Mouse (Mus musculus): Measurements from ENCODE around the gene Wfdc6b.
"Not testable (repeated sequence)": the region's sequence is repeated elsewhere in the genome, so short reads cannot be mapped to it uniquely, and the experiment has no call there.

Wfdc6b gene

GRCm38 (mm10) chr2:164613471-164613870, at the start of gene Wfdc6b, which contains the start of gene Wfdc8:
Gene Wfdc6b (plus strand): TSS chr2:164613522.
Gene Wfdc8 (minus strand): TSS chr2:164613626.
- not testable (repeated sequence) for DNase-seq (ENCODE audit: extremely low read depth, low read depth, low spot score)

GRCm38 (mm10) chr2:164564346-164564745, 49.0 kb upstream of the Wfdc6b start:
- DNase-seq (ENCODE audit: extremely low read depth, low read depth, low spot score): no peak

- DNase-seq (ENCODE audit: extremely low read depth, low read depth, low spot score): no peak
Measured at GRCm38 (mm10) chr2:164566997-164567396, 46.3 kb upstream of the Wfdc6b start.

GRCm38 (mm10) chr2:164567460-164567859, 45.9 kb upstream of the Wfdc6b start:
- no peak for DNase-seq (ENCODE audit: extremely low read depth, low read depth, low spot score)

DNA sequence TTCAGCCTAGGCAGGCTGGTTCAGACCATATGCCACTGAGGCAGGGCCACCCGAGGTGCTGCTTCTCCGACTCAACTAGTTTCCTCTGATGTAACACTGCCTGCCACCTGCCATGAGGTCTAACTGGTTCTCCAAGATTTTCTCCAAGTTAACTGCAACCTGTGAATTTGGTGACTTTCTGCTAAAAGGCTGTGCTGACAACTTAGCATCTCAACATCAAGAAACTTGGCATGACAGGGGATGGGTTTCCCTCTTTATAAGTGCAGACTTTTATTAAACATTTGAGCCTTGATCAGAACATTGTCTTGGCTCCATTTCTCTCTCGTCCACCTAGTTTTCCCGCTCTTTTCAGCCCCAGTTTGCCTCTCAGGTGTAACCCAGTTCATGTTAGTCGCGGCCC, 40.0 kb upstream of the Wfdc6b start, which contains the start of gene Spint3:
Gene Spint3, minus strand, starts transcription at position 101 of the 400 bp plus-strand sequence.
- DNase-seq (ENCODE audit: extremely low read depth, low read depth, low spot score): not testable (repeated sequence)

DNA sequence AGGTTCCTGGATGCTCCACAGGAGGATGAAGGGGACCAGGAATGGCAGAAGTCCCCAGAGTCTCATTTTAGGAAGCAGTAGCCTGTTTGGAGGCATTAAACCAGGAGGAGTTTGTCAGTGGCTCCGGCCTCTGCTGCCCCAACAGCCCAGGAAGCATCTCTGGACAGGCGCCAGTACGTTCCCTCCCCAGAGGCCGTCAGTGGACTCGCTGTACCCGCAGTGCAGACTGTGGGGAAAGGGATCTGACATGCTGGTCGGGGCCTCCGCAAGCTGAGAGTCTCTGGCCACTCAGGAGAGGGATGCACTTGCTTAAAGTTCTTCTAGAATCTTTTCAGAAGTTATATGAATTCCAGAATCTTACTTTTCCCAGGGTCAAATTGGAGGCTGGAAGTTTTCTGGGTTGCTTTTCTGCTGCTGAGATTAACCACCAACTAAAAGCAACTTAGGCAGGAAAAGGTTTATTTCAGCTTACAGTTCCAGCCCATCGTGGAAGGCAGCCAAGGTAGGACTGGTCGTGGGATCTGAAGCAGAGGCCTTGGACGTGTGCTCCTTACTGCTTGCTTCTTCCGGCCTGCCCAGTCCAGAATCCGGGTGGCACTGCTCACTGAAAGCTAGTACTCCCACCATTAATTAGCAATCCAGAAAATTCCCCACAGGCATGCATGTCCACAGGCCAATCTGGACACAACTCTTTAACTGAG, 28.1 kb upstream of the Wfdc6b start, which contains the start of gene Wfdc6a:
Gene Wfdc6a, minus strand, starts transcription at position 423 of the 701 bp plus-strand sequence.
- not testable (repeated sequence) for DNase-seq (ENCODE audit: extremely low read depth, low read depth, low spot score)

- no peak for DNase-seq (ENCODE audit: extremely low read depth, low read depth, low spot score)
Measured at GRCm38 (mm10) chr2:164592014-164592413, 21.3 kb upstream of the Wfdc6b start.

DNA sequence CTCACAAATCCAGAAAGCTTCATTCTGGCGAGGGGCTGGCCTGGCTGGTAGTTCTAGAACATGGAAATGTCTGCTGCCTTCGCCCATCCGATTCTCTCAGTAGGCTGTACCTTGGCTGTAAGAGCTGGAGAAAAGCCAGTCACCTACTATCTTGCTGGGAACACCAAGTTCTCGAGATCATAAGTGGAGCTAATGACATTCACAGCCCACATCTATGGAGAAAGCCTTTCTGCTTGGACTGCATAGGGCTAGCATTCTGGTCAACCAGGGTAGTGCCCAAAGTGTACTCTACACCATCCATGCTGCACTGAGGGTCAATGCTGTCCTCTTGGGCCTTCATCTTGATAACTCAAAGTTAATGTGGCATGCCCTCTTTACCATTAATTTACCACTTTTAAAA, 19.8 kb upstream of the Wfdc6b start, which contains the start of gene Eppin:
Gene Eppin, minus strand, starts transcription at position 101 of the 400 bp plus-strand sequence.
- DNase-seq (ENCODE audit: extremely low read depth, low read depth, low spot score): no peak

- no peak for DNase-seq (ENCODE audit: extremely low read depth, low read depth, low spot score)
Measured at GRCm38 (mm10) chr2:164600179-164600578, 13.1 kb upstream of the Wfdc6b start.

GRCm38 (mm10) chr2:164603482-164603881, 9.8 kb upstream of the Wfdc6b start:
- no peak for DNase-seq (ENCODE audit: extremely low read depth, low read depth, low spot score)

GRCm38 (mm10) chr2:164604411-164604810, 8.9 kb upstream of the Wfdc6b start:
- DNase-seq (ENCODE audit: extremely low read depth, low read depth, low spot score): no peak

GRCm38 (mm10) chr2:164608781-164609180, 4.5 kb upstream of the Wfdc6b start:
- DNase-seq (ENCODE audit: extremely low read depth, low read depth, low spot score): no peak

DNA sequence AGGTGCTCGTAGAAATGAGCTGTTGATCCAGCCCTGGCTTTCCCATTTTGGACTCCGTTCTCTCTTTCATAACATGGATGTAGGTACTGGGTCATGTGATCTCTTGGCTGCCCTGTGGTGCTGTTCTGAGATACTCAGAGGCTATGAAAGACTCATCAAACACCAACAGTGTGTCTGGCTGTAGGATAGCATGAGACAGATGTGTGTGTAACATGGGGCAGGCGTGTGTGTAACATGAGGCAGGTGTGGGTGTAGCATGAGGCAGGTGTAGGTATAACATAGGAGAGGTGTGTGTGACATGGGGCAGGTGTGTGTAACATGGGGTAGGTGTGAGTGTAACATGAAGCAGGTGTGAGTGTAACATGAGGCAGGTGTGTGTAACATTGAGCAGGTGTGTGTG, 2.1 kb downstream of the Wfdc6b start:
- DNase-seq (ENCODE audit: extremely low read depth, low read depth, low spot score): no peak

DNA sequence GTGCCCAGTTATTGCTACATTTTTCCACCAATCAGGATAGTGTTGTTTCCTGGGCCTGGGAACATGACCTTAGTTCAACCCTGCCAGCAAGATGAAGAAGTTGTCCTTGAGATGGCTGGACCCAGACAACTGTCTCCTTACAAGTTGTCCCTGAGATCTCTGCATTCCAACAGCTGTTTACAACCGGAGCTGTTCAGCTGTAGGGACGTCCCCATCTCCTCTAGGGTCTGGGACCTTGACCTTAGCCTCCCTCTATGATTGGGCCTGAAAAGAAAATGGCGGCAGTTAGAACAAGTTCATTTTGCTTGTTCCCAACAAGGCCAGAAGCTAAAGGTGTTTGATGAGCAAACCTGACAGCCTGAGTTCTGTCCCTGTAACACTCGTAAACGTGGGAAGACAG, 5.7 kb downstream of the Wfdc6b start:
- no peak for DNase-seq (ENCODE audit: extremely low read depth, low read depth, low spot score)

DNA sequence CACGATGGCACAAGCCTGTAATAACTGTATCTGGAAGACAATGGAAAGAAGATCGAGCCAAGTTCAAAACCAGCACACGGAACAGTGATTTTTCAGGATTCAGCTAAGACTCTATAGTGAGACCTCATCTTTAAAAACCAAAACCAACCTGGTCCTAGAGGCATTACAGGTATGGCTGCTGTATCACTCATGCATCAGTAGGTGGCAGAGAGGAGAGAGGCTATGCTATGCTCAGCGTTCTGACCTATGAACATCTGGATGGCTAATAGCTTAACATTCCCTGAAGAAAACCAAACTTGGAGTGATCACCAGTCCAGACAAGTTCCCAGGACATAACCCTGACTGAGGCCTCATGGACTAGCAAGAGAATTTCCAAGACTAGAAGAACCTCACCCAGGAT, 8.5 kb downstream of the Wfdc6b start:
- DNase-seq (ENCODE audit: extremely low read depth, low read depth, low spot score): no peak

DNA sequence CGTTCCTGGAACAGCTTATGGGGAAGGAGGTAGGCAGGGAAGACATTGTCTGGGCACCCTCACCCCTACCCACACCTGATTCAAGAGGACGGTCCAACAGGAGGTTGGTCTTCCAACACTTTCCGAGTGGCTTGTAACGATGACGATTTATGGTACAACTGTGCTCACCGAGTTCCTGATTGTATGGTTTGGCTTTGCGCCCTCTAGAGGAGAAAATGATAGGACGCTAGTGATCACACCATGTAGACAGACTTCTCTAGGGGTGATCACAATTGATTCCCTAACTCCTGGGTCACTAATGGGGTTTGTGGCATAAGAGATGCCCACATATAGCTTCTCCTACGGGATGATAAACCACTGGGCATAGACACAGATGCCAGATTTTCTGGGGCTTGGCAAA, 21.9 kb downstream of the Wfdc6b start:
- DNase-seq (ENCODE audit: extremely low read depth, low read depth, low spot score): no peak

DNA sequence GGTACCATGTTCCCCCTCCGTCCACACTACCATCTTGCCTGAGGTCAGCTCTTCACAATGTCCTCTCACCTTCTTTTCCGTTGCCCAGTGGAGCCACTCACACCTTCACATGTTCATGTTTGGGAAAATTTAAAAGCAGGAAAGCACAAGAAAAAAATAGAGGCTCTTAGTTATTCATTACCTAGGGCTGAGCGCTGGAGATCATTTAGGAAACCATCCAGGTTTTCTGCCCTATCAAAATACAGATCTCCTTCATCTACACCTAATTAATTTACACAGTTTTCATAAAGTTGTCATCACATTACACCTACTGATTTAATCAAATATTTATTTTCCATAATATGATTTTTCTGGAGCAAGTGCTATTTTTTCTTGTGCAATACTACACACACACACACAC, 25.4 kb downstream of the Wfdc6b start, which contains the start of gene Wfdc16:
Gene Wfdc16, minus strand, starts transcription at position 101 of the 400 bp plus-strand sequence.
- no peak for DNase-seq (ENCODE audit: extremely low read depth, low read depth, low spot score)

DNA sequence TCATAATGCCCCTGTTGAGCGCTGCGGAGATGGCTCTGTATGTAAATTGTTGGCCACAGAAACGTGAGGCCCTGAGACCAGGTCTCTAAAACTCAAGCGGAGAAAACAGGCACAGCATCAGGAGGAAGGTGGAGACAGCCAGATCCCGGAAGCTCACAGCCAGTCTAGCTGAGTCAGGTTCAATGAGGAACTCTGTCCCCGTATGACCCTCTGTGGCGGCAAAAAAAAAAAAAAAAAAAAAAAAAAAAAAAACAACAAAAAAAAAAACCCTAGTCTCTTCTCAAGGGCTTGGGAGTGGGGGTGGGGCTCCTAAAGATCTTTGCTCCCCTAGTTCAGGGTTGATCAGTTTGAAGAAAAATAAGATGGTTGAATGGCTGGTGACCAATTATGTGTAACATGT, 27.8 kb downstream of the Wfdc6b start:
- no peak for DNase-seq (ENCODE audit: extremely low read depth, low read depth, low spot score)

DNA sequence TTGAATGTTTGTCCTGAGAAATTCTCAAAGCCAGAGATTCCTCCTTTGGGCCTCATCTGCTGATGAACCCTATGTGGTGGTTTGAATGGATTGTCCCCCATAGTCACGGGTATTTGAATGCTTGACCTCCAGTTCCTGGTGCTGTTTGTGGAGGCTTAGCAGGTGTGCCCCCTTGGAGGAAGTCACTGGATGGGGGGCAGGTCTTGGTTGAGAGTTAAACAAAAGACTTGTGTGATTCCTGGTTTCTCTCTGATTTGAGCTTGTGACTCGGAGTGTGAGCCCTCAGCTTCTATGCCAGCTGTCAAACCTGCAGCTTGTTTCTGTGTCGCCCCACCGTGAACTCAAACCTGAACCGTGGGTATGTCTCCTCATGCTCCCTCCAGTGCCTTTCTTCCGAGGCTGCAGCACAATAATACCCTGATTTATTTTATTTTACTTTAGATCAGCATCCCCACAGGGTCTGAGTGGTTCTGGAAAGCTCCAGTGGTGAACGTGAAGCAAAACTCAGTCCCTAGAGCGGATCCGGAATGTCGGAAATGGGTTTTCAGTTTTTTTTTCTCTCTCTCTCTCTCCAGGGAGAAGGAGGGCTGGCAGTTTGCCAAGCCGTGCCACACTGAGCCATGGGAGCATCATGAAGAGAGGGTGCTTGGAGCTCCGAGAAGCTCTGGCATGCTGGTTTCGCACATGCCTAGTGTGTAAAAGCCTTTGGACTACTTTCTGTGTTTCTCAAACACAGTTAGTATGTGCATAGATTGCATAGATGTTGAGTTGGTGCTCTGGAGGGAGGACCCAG, 28.8 kb downstream of the Wfdc6b start:
- DNase-seq (ENCODE audit: extremely low read depth, low read depth, low spot score): no peak

GRCm38 (mm10) chr2:164655858-164656257, 42.5 kb downstream of the Wfdc6b start, which contains the start of gene Wfdc10:
Gene Wfdc10 (plus strand): TSS chr2:164656046.
- DNase-seq (ENCODE audit: extremely low read depth, low read depth, low spot score): no peak

DNA sequence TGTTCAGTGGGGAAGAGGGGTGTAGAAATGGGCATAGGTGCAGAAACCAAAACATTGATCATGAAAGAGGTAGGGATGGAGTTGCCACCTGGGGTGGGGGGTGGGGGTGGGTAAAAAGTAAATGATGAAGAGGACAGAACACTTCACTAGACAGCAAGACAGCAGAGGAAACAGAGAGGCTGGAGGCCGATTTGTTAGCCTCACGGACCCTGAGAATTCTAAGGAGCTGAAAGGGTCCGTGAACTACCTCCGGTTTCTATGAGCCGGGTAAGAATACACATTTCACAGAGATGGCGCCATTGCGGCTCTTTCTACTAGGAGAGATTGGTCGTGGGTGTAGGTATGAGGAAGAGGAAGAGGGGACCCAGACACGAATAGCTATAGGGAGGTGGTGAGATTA, 43.2 kb downstream of the Wfdc6b start, which contains the start of gene Wfdc9:
Gene Wfdc9, minus strand, starts transcription at position 101 of the 400 bp plus-strand sequence.
- DNase-seq (ENCODE audit: extremely low read depth, low read depth, low spot score): no peak

GRCm38 (mm10) chr2:164664851-164665250, 51.5 kb downstream of the Wfdc6b start:
- no peak for DNase-seq (ENCODE audit: extremely low read depth, low read depth, low spot score)

Data from fat pad, adult 2 months (tissue).